Mouse (Mus musculus) liver, embryonic 15.5 days (tissue): ENCODE results near the gene Lonp2. TPM values are rescaled to one million over a fixed set of nuclear protein-coding genes. Genes with fewer than 3 reads are reported as not detected.

Experiments used
- ATAC-seq: fragments of 200-750 bp; cut with Nextera tagmentation; 2 replicates; pipeline ENCODE4 v1.8.0; 2017; ENCODE audit warnings: moderate number of reproducible peaks, mild to moderate bottlenecking, moderate library complexity; ENCODE audit not compliant: insufficient read depth
- H3K27ac ChIP-seq: fragments of 300-500 bp; sonication (generic); replicated peaks from 2 replicates; pipeline ENCODE4 v1.5.1; 2015; ENCODE audit warnings: mild to moderate bottlenecking, inconsistent platforms
- H3K27me3 ChIP-seq: fragments of 300-500 bp; sonication (generic); 2 replicates; pipeline ENCODE4 v1.6.1; 2015; ENCODE audit warnings: mild to moderate bottlenecking, inconsistent platforms
- H3K36me3 ChIP-seq: fragments of 300-500 bp; sonication (generic); replicated peaks from 2 replicates; pipeline ENCODE4 v1.6.1; 2015; ENCODE audit warnings: moderate library complexity, mild to moderate bottlenecking, inconsistent platforms
- H3K4me1 ChIP-seq: fragments of 300-500 bp; sonication (generic); replicated peaks from 2 replicates; pipeline ENCODE4 v1.6.1; 2015; ENCODE audit warnings: inconsistent platforms
- H3K4me2 ChIP-seq: fragments of 300-500 bp; sonication (generic); 2 replicates; pipeline ENCODE4 v1.6.1; 2015; ENCODE audit warnings: moderate library complexity, mild to moderate bottlenecking, inconsistent platforms
- H3K4me3 ChIP-seq: fragments of 300-500 bp; sonication (generic); replicated peaks from 2 replicates; pipeline ENCODE4 v1.5.1; 2015; ENCODE audit warnings: mild to moderate bottlenecking, inconsistent platforms
- H3K9ac ChIP-seq: fragments of 300-500 bp; sonication (generic); 2 replicates; pipeline ENCODE4 v1.6.1; 2015; ENCODE audit warnings: moderate library complexity, mild to moderate bottlenecking, inconsistent platforms
- H3K9me3 ChIP-seq: fragments of 300-500 bp; sonication (generic); replicated peaks from 2 replicates; pipeline ENCODE4 v1.6.1; 2016; ENCODE audit warnings: inconsistent platforms
- WGBS: fragments of 180-500 bp; shearing (Covaris S2); methylation state at CpG from one replicate; pipeline ENCODE4 v1.1.7; 2015; ENCODE audit warnings: mixed read lengths; ENCODE audit not compliant: insufficient replicate concordance; 5-methylcytosine and 5-hydroxymethylcytosine counted together
- polyA plus RNA-seq: library from polyadenylated mRNA; unstranded; fragments of >200 nt; fragmentation: Nextera tagmentation; extraction: Ambion mirVana; gene quantifications from 2 replicates; pipeline ENCODE4 v1.2.1, GENCODE M21; 2015

Lonp2 gene
- polyA plus RNA-seq, 1 experiment from 2014 or later = 36.5 TPM

DNA sequence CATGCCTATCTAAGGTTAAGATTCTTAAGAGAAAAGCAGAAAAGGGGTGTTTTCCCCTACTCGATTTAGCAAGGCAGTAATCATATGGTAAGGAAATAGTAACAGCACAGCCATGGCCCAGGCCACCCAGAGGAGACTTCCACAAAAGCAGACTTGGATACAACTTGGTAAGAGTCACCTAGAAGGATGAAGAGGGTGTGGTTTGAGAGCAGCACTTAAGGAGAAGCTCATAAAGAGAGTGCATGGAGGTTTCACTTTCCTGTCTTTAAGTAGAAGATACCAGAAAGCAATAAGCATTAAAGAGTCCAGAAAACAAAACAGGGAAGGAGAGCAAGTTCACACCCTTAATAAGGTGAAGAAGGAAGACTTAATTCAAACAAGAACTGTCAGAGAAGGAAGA is 111.1 kb downstream of the Lonp2 start:
- no peaks in the 10 kb centered on the region for H3K9me3 ChIP-seq
- no peaks in the 10 kb centered on the region for H3K27me3 ChIP-seq
- no peak overlapping the region for H3K9ac ChIP-seq
- no peak for ATAC-seq
- H3K4me2 ChIP-seq = no peak overlapping the region
- H3K27ac ChIP-seq = no peak overlapping the region
- WGBS = 57% methylated on average over 1 of the region's 1 CpGs
- peaks cover 49% of the 10 kb centered on the region for H3K4me1 ChIP-seq
- H3K36me3 ChIP-seq = no peaks in the 10 kb centered on the region
- no peak overlapping the region for H3K4me3 ChIP-seq

DNA sequence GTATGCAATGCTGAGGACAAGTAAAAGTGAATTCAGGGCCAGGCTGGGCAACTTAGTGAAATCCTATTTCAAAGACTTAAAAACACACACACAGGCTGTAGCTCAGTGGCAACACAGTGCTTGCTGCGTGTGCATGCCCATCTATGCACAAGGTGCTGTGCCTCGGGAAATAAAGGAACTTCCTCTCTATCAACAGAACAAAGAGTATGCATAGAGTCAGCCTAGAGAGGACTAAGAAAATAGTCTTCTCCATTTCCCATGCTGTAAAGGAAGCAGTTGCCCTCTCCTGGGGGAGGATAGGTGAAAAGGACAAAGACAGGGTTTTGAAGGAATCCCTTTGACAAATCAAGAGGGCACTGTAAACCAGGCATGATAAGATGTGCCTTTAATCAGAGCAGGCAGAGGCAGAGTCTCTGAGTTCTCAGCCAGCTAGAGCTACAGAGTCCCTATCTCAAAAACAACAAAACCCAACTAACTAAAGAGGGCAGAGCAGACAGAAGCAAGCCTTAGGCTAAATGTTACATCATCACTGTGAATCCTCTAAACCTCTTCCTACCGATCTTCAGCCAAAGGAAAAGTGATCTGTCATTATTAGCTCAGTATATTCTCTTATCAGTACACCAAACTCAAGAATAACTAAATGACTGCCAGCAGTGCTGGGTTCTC is 111.7 kb downstream of the Lonp2 start:
- Histone ChIP-seq H3K27ac (no peak overlapping the region), H3K27me3 (no peaks in the 10 kb centered on the region), H3K4me1 (peaks cover 47% of the 10 kb centered on the region), H3K36me3 (no peaks in the 10 kb centered on the region), H3K4me2 (no peak overlapping the region), H3K4me3 (no peak overlapping the region), H3K9ac (no peak overlapping the region), H3K9me3 (no peaks in the 10 kb centered on the region)
- ATAC-seq = no peak
- 8% methylated on average over 3 of the region's 3 CpGs for WGBS

DNA sequence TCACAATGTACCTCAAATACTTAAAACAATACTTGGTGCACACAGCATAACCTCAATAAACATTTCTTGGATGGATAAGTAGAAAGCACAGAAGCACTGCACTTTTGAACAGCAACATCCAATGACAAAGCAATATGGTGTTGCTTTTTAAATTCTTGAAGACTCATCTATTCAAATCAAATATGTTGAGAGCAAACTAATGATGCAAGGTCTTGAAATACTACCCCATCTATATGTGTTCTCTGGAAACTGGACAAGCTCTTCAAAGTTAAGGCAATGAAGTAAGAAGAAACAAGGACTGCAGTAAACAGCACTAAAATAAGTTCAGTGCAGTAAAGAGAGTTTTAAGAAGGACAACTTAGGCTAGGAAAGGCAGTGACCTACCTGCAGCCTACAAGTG is 117.1 kb downstream of the Lonp2 start:
- Histone ChIP-seq H3K4me2 (no peak overlapping the region), H3K4me1 (peaks cover 64% of the 10 kb centered on the region), H3K27me3 (no peaks in the 10 kb centered on the region), H3K4me3 (no peak overlapping the region), H3K27ac (no peak overlapping the region), H3K9ac (no peak overlapping the region), H3K36me3 (no peaks in the 10 kb centered on the region), H3K9me3 (no peaks in the 10 kb centered on the region)
- ATAC-seq = no peak

DNA sequence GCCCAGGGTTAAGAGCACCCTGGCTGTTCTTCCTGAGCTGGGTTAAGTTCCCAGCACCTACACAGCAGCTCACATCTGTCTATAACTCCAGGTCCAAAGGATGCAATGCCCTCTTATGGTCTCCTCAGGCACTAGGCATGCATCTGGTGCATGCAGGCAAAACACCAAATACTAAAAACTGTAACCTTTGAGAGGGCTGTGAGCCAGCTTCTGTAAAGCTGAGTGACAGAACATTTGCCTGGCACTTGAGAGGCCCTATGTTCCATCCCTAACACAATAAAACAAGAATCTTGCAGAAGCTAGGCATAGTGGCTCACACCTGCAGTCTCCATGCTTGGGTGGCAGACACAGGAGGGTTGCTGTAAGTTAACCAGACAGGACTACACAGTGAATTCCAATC is 117.8 kb downstream of the Lonp2 start:
- no peaks in the 10 kb centered on the region for H3K27me3 ChIP-seq
- no peak overlapping the region for H3K4me2 ChIP-seq
- no peak overlapping the region for H3K9ac ChIP-seq

DNA sequence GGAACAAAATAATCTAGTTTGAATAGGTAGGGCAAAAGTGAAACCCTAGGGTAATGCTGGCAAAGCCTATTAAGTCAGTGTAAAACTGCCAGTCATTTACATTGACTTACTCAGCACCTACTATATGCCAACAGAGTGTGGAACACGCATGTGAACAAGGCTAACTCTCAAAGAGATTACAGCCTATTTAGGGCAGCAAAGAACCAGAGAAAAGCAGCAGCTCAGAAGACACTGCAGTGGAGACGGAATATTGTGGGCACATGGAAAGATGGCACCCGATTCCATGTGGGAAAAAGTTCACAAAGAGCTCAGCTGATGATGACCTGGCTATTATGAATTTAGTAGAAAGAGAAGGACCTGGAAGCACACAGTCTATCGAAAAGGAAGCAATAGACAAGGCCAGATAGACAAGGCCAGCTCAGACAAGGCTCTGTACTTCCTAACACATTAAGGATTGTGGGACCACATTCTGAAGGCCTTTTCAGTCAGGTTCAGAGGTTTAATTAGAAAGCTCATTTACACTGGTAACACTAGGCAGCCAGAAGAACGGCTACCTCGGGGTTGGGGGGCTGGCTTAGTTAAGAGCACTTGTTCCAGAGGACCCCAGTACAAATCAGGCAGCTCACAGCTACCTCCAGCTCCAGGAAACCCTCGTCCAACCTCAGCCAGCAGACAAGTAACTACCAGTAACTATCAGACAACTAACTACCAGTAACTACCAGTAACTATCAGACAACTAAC is 118.9 kb downstream of the Lonp2 start:
- Histone ChIP-seq H3K4me3 (0 out of 2 replicates have a peak overlapping the region, but pooled peaks have one; percentile 8), H3K27ac (peak overlapping the region; percentile 64), H3K4me2 (peak overlapping the region; percentile 36), H3K9ac (no peak overlapping the region), H3K27me3 (0 out of 2 replicates have a peak, but pooled peaks cover 2% of the 10 kb centered on the region), H3K4me1 (peaks cover 63% of the 10 kb centered on the region), H3K9me3 (no peaks in the 10 kb centered on the region), H3K36me3 (no peaks in the 10 kb centered on the region)
- WGBS = 49% methylated on average over 7 of the region's 7 CpGs
- ATAC-seq = no peak

More for the DNA sequence above, 117.8 kb downstream of the Lonp2 start:
- Histone ChIP-seq H3K4me1 (peaks cover 64% of the 10 kb centered on the region), H3K36me3 (no peaks in the 10 kb centered on the region), H3K4me3 (no peak overlapping the region), H3K27ac (no peak overlapping the region), H3K9me3 (no peaks in the 10 kb centered on the region)
- ATAC-seq = no peak

DNA sequence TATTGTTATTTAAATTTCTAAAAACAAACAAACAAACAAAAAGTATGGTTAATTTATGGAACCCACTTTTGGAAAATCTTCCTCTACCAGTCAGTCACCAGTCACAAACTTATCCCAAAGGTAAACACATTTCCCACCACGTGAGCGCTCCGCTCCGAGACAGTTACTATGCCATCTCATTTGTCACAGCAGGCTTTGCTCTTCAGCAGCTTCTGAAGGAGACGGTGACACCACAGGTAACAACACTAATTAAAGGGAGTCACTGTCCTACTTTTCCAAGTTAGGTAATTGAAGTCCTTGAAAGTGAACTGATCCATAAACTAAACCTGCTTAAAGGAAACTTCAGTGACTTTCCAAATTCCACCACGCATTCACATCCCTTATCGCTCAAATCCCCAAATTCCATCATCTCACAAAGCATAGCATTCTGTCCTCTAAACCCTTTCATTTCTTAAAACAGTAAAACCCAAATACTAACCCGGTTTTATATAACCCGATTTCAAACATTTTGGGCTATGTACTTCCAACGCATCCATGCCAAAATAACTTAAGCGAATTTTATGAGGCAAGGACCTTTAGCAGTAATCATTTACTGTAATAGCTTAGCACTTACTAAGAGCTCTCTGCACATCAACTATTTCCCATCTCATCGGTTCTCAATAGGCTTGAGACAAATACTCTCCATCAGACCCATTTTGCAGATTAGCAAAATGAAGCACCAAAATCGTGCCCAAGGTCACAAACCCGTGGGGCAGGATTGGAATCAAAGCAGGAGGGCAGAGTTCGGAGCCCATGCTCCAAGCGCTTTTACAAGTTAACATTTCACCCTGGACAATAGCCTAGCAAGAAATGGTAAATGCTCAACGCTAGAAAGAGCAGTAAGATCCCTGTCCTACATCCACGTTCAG is 120.7 kb downstream of the Lonp2 start:
- peaks cover 53% of the 10 kb centered on the region for H3K4me1 ChIP-seq
- H3K4me3 ChIP-seq = peak overlapping the region; percentile 96
- 8% methylated on average over 18 of the region's 18 CpGs for WGBS
- H3K27me3 ChIP-seq = 0 out of 2 replicates have a peak, but pooled peaks cover 8% of the 10 kb centered on the region
- peak overlapping the region; percentile 98 for H3K9ac ChIP-seq
- peak overlapping the region; percentile 97 for H3K4me2 ChIP-seq
- H3K27ac ChIP-seq = peak overlapping the region; percentile 95
- no peaks in the 10 kb centered on the region for H3K36me3 ChIP-seq
- no peak for ATAC-seq
- H3K9me3 ChIP-seq = no peaks in the 10 kb centered on the region

DNA sequence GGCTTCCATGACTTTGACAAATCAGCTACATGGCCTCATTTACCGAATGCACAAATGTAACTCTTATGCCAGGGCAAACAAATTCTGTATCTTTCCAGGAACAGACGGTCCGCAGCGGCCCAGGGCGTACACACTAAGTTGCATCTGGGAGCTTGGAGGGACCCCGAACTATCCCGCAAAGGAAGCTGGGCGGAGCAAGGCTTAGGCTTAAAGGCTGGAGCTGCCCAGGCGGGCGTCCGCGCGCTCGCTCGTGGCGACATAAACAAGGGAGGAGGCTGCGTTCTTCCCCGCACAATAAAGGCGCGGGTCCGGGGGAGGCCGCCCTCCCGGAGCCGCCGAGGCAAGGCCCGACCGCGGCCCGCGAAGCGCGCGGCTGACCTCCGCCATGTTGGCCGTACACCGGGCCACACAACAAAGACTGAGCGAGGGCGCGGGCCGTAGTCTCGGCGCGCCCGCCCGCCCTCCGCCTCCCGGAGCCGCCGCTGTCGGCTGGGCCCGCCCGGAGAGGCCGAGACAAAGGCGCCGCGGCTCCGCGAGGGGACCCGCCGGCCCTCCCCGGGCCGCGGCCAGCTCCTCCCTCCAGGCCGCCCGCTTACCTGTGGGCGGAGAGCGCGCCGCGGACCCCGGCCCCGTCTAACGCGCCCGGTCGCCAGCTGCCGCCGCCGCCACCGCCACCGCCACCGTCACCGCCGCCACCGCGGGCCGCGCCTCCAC is 121.5 kb downstream of the Lonp2 start, which contains the start of the genes Gm10638 and Siah1a:
Gm10638 (plus strand) TSS at position 479 of the 714 bp plus-strand sequence.
Siah1a (minus strand) TSS at position 714 of the 714 bp plus-strand sequence.
- H3K4me1 ChIP-seq = peaks cover 51% of the 10 kb centered on the region
- peak; percentile 73 for ATAC-seq
- peaks cover 13% of the 10 kb centered on the region; the same call in 1 of the 2 replicates for H3K27me3 ChIP-seq
- peak within 1 kb of the TSS; percentile 95 for H3K27ac ChIP-seq
- H3K4me2 ChIP-seq = peak within 1 kb of the TSS; percentile 97
- no peaks in the 10 kb centered on the region for H3K36me3 ChIP-seq
- WGBS = under 1% methylated on average over 85 of the region's 88 CpGs
- H3K9me3 ChIP-seq = no peaks in the 10 kb centered on the region
- peak within 1 kb of the TSS; percentile 98 for H3K9ac ChIP-seq
- H3K4me3 ChIP-seq = peak within 1 kb of the TSS; percentile 96

DNA sequence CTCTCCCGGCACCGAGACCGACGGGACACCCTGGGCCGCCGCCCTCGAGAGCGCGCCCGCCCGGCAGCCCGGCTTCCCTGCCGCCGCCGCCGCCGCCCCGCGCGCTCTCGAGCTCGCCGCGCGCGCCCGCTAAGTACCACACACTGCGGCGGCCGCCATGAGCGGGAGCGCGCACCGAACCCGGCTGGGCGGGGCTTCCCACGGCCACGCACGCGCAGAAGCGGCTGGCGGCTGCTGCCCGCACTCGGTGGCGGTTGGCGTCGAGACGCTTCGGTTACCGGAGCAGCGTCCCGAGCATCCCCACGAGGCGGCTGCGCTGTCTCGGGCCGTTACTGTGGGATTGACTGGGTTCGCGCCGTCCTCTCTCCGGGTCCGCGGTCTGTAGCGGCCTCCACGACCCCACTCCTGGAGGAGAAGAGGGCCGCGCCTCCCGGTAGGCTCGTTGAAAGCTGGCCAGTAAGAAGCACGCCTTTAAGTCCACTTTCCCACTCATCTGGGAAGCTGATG is 122.1 kb downstream of the Lonp2 start:
- peaks cover 45% of the 10 kb centered on the region for H3K4me1 ChIP-seq
- peak overlapping the region; percentile 97 for H3K4me2 ChIP-seq
- no peaks in the 10 kb centered on the region for H3K36me3 ChIP-seq
- peak overlapping the region; percentile 96 for H3K4me3 ChIP-seq
- ATAC-seq = peak; percentile 90
- peak overlapping the region; percentile 95 for H3K27ac ChIP-seq
- H3K27me3 ChIP-seq = peaks cover 18% of the 10 kb centered on the region
- WGBS = under 1% methylated on average over 62 of the region's 70 CpGs
- H3K9me3 ChIP-seq = no peaks in the 10 kb centered on the region
- peak overlapping the region; percentile 98 for H3K9ac ChIP-seq

DNA sequence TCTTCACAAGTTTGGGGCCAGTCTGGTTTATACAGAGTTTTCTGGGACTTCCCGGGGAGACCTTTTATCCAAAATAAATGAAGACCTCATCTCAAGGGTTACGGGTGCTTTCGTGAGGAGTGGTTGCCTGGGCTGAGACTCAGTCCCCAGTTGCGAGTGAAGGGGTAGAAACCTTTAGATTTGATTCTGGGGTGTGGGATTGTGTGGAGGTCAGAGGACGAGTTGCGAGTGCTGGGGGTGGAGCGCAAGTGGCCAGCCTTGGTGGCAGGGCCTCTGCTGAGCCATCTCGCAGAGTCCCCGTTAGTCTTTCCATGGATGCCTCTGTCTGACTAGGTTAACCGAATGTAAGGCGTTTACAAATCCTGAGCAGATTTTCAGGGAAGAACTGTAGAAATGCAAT is 122.7 kb downstream of the Lonp2 start:
- Histone ChIP-seq H3K27ac (peak overlapping the region; percentile 95), H3K9me3 (no peaks in the 10 kb centered on the region), H3K36me3 (no peaks in the 10 kb centered on the region), H3K4me1 (peaks cover 40% of the 10 kb centered on the region), H3K9ac (peak overlapping the region; percentile 98), H3K4me2 (peak overlapping the region; percentile 97), H3K4me3 (peak overlapping the region; percentile 96), H3K27me3 (peaks cover 23% of the 10 kb centered on the region)
- no peak for ATAC-seq
- WGBS = 3% methylated on average over 11 of the region's 11 CpGs

DNA sequence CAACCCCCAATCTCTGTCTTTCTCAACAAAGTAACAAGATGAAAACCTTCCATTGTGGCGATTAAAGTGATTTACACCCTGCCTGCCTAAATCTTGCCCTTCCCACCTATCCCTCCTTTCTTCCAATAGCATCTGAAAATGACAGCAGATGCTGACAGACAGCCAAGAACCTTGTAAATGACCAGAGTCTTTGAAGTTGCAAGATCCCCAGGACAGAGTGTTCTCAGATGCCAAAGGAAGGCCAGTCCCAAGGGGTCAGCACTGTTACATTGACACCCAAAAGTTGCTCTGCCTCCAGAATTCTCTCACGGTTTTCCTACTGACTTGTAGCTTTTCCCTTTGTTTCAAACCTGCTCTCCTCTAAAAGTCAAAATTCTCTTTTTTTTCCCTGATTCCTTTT is 126.0 kb downstream of the Lonp2 start:
- WGBS = 51% methylated on average over 2 of the region's 2 CpGs
- no peak for ATAC-seq
- no peaks in the 10 kb centered on the region for H3K36me3 ChIP-seq

More for the DNA sequence above, 126.0 kb downstream of the Lonp2 start:
- Histone ChIP-seq H3K9ac (no peak overlapping the region), H3K4me3 (no peak overlapping the region), H3K4me1 (peaks cover 11% of the 10 kb centered on the region), H3K27me3 (peaks cover 45% of the 10 kb centered on the region), H3K4me2 (no peak overlapping the region), H3K27ac (no peak overlapping the region), H3K9me3 (no peaks in the 10 kb centered on the region)
